Mouse (Mus musculus) C2C12 (cell line): ENCODE results near the gene Prkg2. TPM values are rescaled to one million over a fixed set of nuclear protein-coding genes. Genes with fewer than 3 reads are reported as not detected.

Experiments
- H3K27me3 ChIP-seq: one replicate; pipeline ENCODE4 v1.6.1; 2011; ENCODE audit not compliant: control insufficient read depth, insufficient read depth, insufficient read length
- H3K36me3 ChIP-seq: one replicate; pipeline ENCODE4 v1.6.1; 2011; ENCODE audit not compliant: control insufficient read depth, insufficient read depth
- H3K4me3 ChIP-seq: one replicate; pipeline ENCODE4 v1.5.1; 2011; ENCODE audit warnings: mild to moderate bottlenecking, control low read depth; ENCODE audit not compliant: poor library complexity, insufficient read depth, severe bottlenecking
- H3K79me2 ChIP-seq: one replicate; pipeline ENCODE4 v1.6.1; 2011; ENCODE audit not compliant: control insufficient read depth, insufficient read depth
- H3K79me3 ChIP-seq: one replicate; pipeline ENCODE4 v1.6.1; 2011; ENCODE audit warnings: low read depth, control low read depth
- H3ac ChIP-seq: one replicate; pipeline ENCODE3; 2011; ENCODE audit warnings: low read depth; ENCODE audit not compliant: control insufficient read depth, insufficient read length
- CEBPB ChIP-seq: IDR thresholded peaks from one replicate; pipeline ENCODE4 v1.6.1; 2011; ENCODE audit warnings: low read depth, mild to moderate bottlenecking, control low read depth, moderate library complexity
- CTCF ChIP-seq: IDR thresholded peaks from one replicate; pipeline ENCODE4 v1.5.1; 2011; ENCODE audit not compliant: control insufficient read depth, insufficient read depth, insufficient read length
- FOSL1 ChIP-seq: IDR thresholded peaks from one replicate; pipeline ENCODE4 v1.8.0; 2011; ENCODE audit warnings: mild to moderate bottlenecking, low read length; ENCODE audit not compliant: poor library complexity, insufficient read depth, severe bottlenecking
- MAX ChIP-seq: IDR thresholded peaks from one replicate; pipeline ENCODE4 v1.6.1; 2011; ENCODE audit warnings: mild to moderate bottlenecking, control low read depth
- MYOD1 ChIP-seq: IDR thresholded peaks from one replicate; pipeline ENCODE4 v1.6.1; 2011; ENCODE audit warnings: low read depth; ENCODE audit not compliant: control insufficient read depth, insufficient read length
- MYOG ChIP-seq: IDR thresholded peaks from one replicate; pipeline ENCODE4 v1.6.1; 2011; ENCODE audit not compliant: control insufficient read depth, insufficient read length; ENCODE audit errors: extremely low read depth
- USF1 ChIP-seq: IDR thresholded peaks from one replicate; pipeline ENCODE4 v1.6.1; 2011; ENCODE audit warnings: low read depth, mild to moderate bottlenecking, control low read depth, moderate library complexity
- polyA plus RNA-seq: library from polyadenylated mRNA; unstranded; fragments of >200 nt; fragmentation: generic; extraction: Trizol; gene quantifications from one replicate; pipeline ENCODE4 v1.2.1, GENCODE M21; 2012; ENCODE audit warnings: missing spikeins

Gene Prkg2
- polyA plus RNA-seq, 1 experiment, result 45.7 TPM

- no peaks in the 10 kb centered on the region for H3K27me3 ChIP-seq
- TF ChIP-seq MYOD1 (no peak), FOSL1 (no peak), CTCF (no peak), CEBPB (no peak), USF1 (no peak), MAX (no peak), MYOG (no peak)
- H3K36me3 ChIP-seq, result no peaks in the 10 kb centered on the region
These were observed 50.7 kb downstream of the Prkg2 start for GRCm38 (mm10) chr5:98986459-98986858.

GRCm38 (mm10) chr5:98986011-98986410 is 51.1 kb downstream of the Prkg2 start:
- Histone ChIP-seq H3K79me3 (no peaks in the 10 kb centered on the region), H3K79me2 (no peaks in the 10 kb centered on the region), H3K36me3 (no peaks in the 10 kb centered on the region), H3K27me3 (no peaks in the 10 kb centered on the region), H3ac (no peak overlapping the region), H3K4me3 (no peak overlapping the region)
- TF ChIP-seq MAX (no peak), MYOD1 (no peak), USF1 (no peak), CEBPB (no peak), MYOG (no peak), FOSL1 (no peak), CTCF (no peak)

More at GRCm38 (mm10) chr5:98986459-98986858, 50.7 kb downstream of the Prkg2 start:
- Histone ChIP-seq H3ac (no peak overlapping the region), H3K4me3 (no peak overlapping the region), H3K79me3 (no peaks in the 10 kb centered on the region), H3K79me2 (no peaks in the 10 kb centered on the region)

DNA sequence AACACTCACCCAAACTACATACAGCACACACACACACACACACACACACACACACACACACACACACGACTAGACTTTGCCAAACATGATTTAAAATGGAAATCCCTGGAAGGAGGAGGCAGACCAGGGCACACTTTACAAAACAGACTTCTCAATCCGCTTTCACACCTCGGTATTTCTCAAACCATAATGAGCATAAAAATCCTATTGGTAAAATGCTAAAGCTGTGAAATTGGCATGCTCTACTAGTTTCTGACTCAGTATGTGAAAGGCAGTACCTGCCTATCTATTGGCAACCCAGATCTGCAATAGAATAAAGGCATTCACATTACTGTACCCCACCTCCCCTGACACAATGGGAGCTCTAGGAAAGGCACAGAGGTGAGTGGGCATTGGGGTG is 52.1 kb downstream of the Prkg2 start:
- Histone ChIP-seq H3K79me3 (no peaks in the 10 kb centered on the region), H3K36me3 (no peaks in the 10 kb centered on the region)
- TF ChIP-seq MAX, result no peak
- TF ChIP-seq CEBPB, result no peak
- TF ChIP-seq MYOD1, result no peak
- no peak for TF ChIP-seq FOSL1
- TF ChIP-seq MYOG, result no peak
- TF ChIP-seq CTCF, result no peak
- no peak for TF ChIP-seq USF1

GRCm38 (mm10) chr5:98981304-98981703 is 55.8 kb downstream of the Prkg2 start:
- Histone ChIP-seq H3K27me3 (no peaks in the 10 kb centered on the region), H3K36me3 (no peaks in the 10 kb centered on the region), H3K79me2 (no peaks in the 10 kb centered on the region), H3K4me3 (no peak overlapping the region), H3ac (no peak overlapping the region), H3K79me3 (no peaks in the 10 kb centered on the region)
- TF ChIP-seq MYOD1, result no peak
- TF ChIP-seq MYOG, result no peak
- no peak for TF ChIP-seq FOSL1

More for the DNA sequence above, 52.1 kb downstream of the Prkg2 start:
- no peaks in the 10 kb centered on the region for H3K79me2 ChIP-seq
- no peaks in the 10 kb centered on the region for H3K27me3 ChIP-seq
- no peak overlapping the region for H3ac ChIP-seq
- H3K4me3 ChIP-seq, result no peak overlapping the region

DNA sequence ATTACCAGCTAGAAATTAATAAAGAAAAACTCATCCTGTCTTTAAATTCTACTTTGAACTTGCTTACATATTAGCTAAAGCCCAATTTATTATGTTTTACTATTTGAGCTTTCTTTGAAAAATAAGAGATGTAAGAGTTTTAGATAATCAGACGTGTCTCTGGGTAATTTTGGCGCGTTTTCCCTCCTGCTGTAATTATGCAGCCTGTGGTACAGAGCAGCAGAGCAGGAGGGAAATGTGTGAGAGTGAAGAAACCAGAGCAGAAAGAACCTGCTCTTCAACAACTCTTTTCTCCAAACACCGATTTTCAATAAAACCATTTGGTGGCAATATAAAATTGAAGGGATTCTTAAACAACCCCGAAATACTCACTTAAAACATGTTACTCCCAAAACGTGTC is 58.8 kb downstream of the Prkg2 start:
- Histone ChIP-seq H3K27me3 (no peaks in the 10 kb centered on the region), H3K79me3 (no peaks in the 10 kb centered on the region), H3K4me3 (no peak overlapping the region), H3ac (no peak overlapping the region), H3K36me3 (no peaks in the 10 kb centered on the region), H3K79me2 (no peaks in the 10 kb centered on the region)
- TF ChIP-seq MYOD1, result no peak

GRCm38 (mm10) chr5:98975877-98976672 is 61.1 kb downstream of the Prkg2 start:
- H3K4me3 ChIP-seq, result no peak overlapping the region
- H3K27me3 ChIP-seq, result no peaks in the 10 kb centered on the region
- TF ChIP-seq MAX (no peak), MYOD1 (no peak), CTCF (no peak), USF1 (no peak)
- H3ac ChIP-seq, result no peak overlapping the region
- H3K79me3 ChIP-seq, result no peaks in the 10 kb centered on the region
- H3K79me2 ChIP-seq, result no peaks in the 10 kb centered on the region
- no peaks in the 10 kb centered on the region for H3K36me3 ChIP-seq
